13 mouse cellular contexts compared by ENCODE assay signal in genomic region chr14:122482081-122483023, GRCm38 (mm10). TPM values are rescaled to one million over a fixed set of nuclear protein-coding genes. Genes with fewer than 3 reads are reported as not detected.
DNase-seq lines count a peak whose midpoint lies in the region; ATAC-seq and TF ChIP-seq lines count a peak whose summit lies in the region.
"Had no signal": no experiment of that assay in that cellular context is flagged by ENCODE, and none has a peak within 500 bp of the region (broad histone marks: within the 10 kb centered on the region; RNA-seq: fewer than 3 reads in every experiment).

No protein-coding gene starts in this region.

- no peak overlapping the region for H3K9ac ChIP-seq in intestine, embryonic 14.5 days (ENCODE audit: low read length)
- no peak overlapping the region for H3K9ac ChIP-seq in intestine, embryonic 16.5 days (ENCODE audit: low read depth, low read length)
- H3K9ac ChIP-seq in embryonic facial prominence, embryonic 11.5 days (replicated peaks; ENCODE audit: low read length) = no peak overlapping the region
- peak overlapping the region; percentile 89 for H3K9ac ChIP-seq in hindbrain, postnatal 0 days (replicated peaks; ENCODE audit: low read length)
- H3K9ac ChIP-seq in neural tube, embryonic 14.5 days (replicated peaks; ENCODE audit: low read depth, low read length) = peak overlapping the region; percentile 49; the same call in 1 of the 2 replicates

- H3K4me3 ChIP-seq in intestine, embryonic 14.5 days (ENCODE audit: low read depth, low read length) = no peak overlapping the region
- H3K4me3 ChIP-seq in intestine, embryonic 16.5 days (ENCODE audit: low read length) = no peak overlapping the region
- H3K4me3 ChIP-seq in embryonic facial prominence, embryonic 11.5 days (ENCODE audit: low read depth, low read length) = no peak overlapping the region
- peak overlapping the region; percentile 60 for H3K4me3 ChIP-seq in hindbrain, postnatal 0 days (ENCODE audit: low read length)
- H3K4me3 ChIP-seq in neural tube, embryonic 14.5 days (ENCODE audit: low read depth, low read length) = peak overlapping the region; percentile 1; the same call in 1 of the 2 replicates
- H3K4me3 ChIP-seq: megakaryocyte, embryonic 14.5 days had no signal

- DNase-seq in intestine, embryonic 14.5 days (ENCODE audit: low spot score) = peak; percentile 64
- peak; percentile 41 for DNase-seq in embryonic facial prominence, embryonic 11.5 days (ENCODE audit: low spot score)
- peak; percentile 54 for DNase-seq in hindbrain, postnatal 0 days (ENCODE audit: low spot score)
- DNase-seq in thymus, postnatal 4 days = no peak
- DNase-seq in lung, postnatal 36 days = no peak
- DNase-seq: adrenal gland, postnatal 25 days had no signal

- no peaks in the 10 kb centered on the region for H3K36me3 ChIP-seq in intestine, embryonic 14.5 days (ENCODE audit: control insufficient read depth, insufficient read depth, low read length)
- no peaks in the 10 kb centered on the region for H3K36me3 ChIP-seq in intestine, embryonic 16.5 days (ENCODE audit: control insufficient read depth, insufficient read depth, low read length)
- no peaks in the 10 kb centered on the region for H3K36me3 ChIP-seq in embryonic facial prominence, embryonic 11.5 days (replicated peaks; ENCODE audit: control insufficient read depth, insufficient read depth, low read depth, low read length)
- H3K36me3 ChIP-seq in hindbrain, postnatal 0 days (ENCODE audit: insufficient read depth, low read length) = no peaks in the 10 kb centered on the region
- H3K36me3 ChIP-seq in neural tube, embryonic 14.5 days (ENCODE audit: control insufficient read depth, insufficient read depth, low read length) = no peaks in the 10 kb centered on the region

- WGBS in intestine, embryonic 14.5 days = under 1% methylated on average over 38 of the region's 38 CpGs
- 2% methylated on average over 38 of the region's 38 CpGs for WGBS in intestine, embryonic 16.5 days
- under 1% methylated on average over 38 of the region's 38 CpGs for WGBS in embryonic facial prominence, embryonic 11.5 days
- WGBS in hindbrain, postnatal 0 days = 9% methylated on average over 38 of the region's 38 CpGs
- 3% methylated on average over 37 of the region's 38 CpGs for WGBS in neural tube, embryonic 14.5 days

- H3K4me2 ChIP-seq in intestine, embryonic 14.5 days (ENCODE audit: low read length) = no peak overlapping the region
- H3K4me2 ChIP-seq in intestine, embryonic 16.5 days (ENCODE audit: low read depth, low read length) = no peak overlapping the region
- H3K4me2 ChIP-seq in embryonic facial prominence, embryonic 11.5 days (ENCODE audit: low read depth, low read length) = peak overlapping the region; percentile 2; the same call in 1 of the 2 replicates
- H3K4me2 ChIP-seq in hindbrain, postnatal 0 days (ENCODE audit: low read depth, low read length) = peak overlapping the region; percentile 68
- peak overlapping the region; percentile 39 for H3K4me2 ChIP-seq in neural tube, embryonic 14.5 days (ENCODE audit: low read depth, low read length)

- H3K9me3 ChIP-seq in intestine, embryonic 14.5 days (ENCODE audit: control insufficient read depth, low read length) = no peaks in the 10 kb centered on the region
- H3K9me3 ChIP-seq in intestine, embryonic 16.5 days (ENCODE audit: control insufficient read depth, low read length) = no peaks in the 10 kb centered on the region
- no peaks in the 10 kb centered on the region for H3K9me3 ChIP-seq in embryonic facial prominence, embryonic 11.5 days (replicated peaks; ENCODE audit: control insufficient read depth, low read length)
- no peaks in the 10 kb centered on the region for H3K9me3 ChIP-seq in hindbrain, postnatal 0 days (ENCODE audit: low read length)
- H3K9me3 ChIP-seq in neural tube, embryonic 14.5 days (ENCODE audit: control insufficient read depth, low read length) = no peaks in the 10 kb centered on the region

- no peak for TF ChIP-seq CTCF in hindbrain, postnatal 0 days (IDR thresholded peaks at IDR 0.05; ENCODE audit: low read depth)

- no peak for ATAC-seq in intestine, embryonic 14.5 days (replicated peaks; ENCODE audit: low FRiP score, low TSS enrichment, low read depth)
- ATAC-seq in intestine, embryonic 16.5 days = no peak
- ATAC-seq in embryonic facial prominence, embryonic 11.5 days (replicated peaks; ENCODE audit: insufficient number of reproducible peaks, low FRiP score, low TSS enrichment, low read depth) = peak; percentile 25
- ATAC-seq in hindbrain, postnatal 0 days = peak; percentile 43
- peak; percentile 16; the same call in 1 of the 2 replicates for ATAC-seq in neural tube, embryonic 14.5 days (ENCODE audit: low read depth)
- no peak for ATAC-seq in megakaryocyte progenitor cell, adult 5-6 weeks (replicated peaks; ENCODE audit: poor library complexity)
- ATAC-seq: inflammation-experienced regulatory T-cells, adult 6 months had no signal

- peaks cover 100% of the 10 kb centered on the region for H3K27me3 ChIP-seq in intestine, embryonic 14.5 days (replicated peaks; ENCODE audit: control insufficient read depth, insufficient read depth, low read length)
- H3K27me3 ChIP-seq in intestine, embryonic 16.5 days (replicated peaks; ENCODE audit: control insufficient read depth, insufficient read depth, low read length) = peaks cover 75% of the 10 kb centered on the region
- H3K27me3 ChIP-seq in embryonic facial prominence, embryonic 11.5 days (ENCODE audit: control insufficient read depth, insufficient read depth, low read length) = peaks cover 54% of the 10 kb centered on the region
- 0 out of 2 replicates have a peak, but pooled peaks cover 2% of the 10 kb centered on the region for H3K27me3 ChIP-seq in hindbrain, postnatal 0 days (ENCODE audit: insufficient read depth, low read length)
- peaks cover 51% of the 10 kb centered on the region for H3K27me3 ChIP-seq in neural tube, embryonic 14.5 days (ENCODE audit: control insufficient read depth, insufficient read depth, low read length)

- H3K4me1 ChIP-seq in intestine, embryonic 14.5 days (replicated peaks; ENCODE audit: control insufficient read depth, insufficient read depth, low read length) = no peaks in the 10 kb centered on the region
- no peaks in the 10 kb centered on the region for H3K4me1 ChIP-seq in intestine, embryonic 16.5 days (ENCODE audit: control insufficient read depth, insufficient read depth, low read length)
- H3K4me1 ChIP-seq in embryonic facial prominence, embryonic 11.5 days (ENCODE audit: control insufficient read depth, insufficient read depth, low read length) = peaks cover 3% of the 10 kb centered on the region; the same call in 1 of the 2 replicates
- no peaks in the 10 kb centered on the region for H3K4me1 ChIP-seq in hindbrain, postnatal 0 days (ENCODE audit: insufficient read depth, low read length)
- no peaks in the 10 kb centered on the region for H3K4me1 ChIP-seq in neural tube, embryonic 14.5 days (ENCODE audit: control insufficient read depth, insufficient read depth, low read length)

- no peak overlapping the region for H3K27ac ChIP-seq in intestine, embryonic 14.5 days (ENCODE audit: low read depth)
- no peak overlapping the region for H3K27ac ChIP-seq in intestine, embryonic 16.5 days (ENCODE audit: low read length)
- no peak overlapping the region for H3K27ac ChIP-seq in embryonic facial prominence, embryonic 11.5 days (replicated peaks; ENCODE audit: low read depth, low read length)
- peak overlapping the region; percentile 89 for H3K27ac ChIP-seq in hindbrain, postnatal 0 days
- peak overlapping the region; percentile 56; the same call in 1 of the 2 replicates for H3K27ac ChIP-seq in neural tube, embryonic 14.5 days (ENCODE audit: low read depth, low read length)

RNA-seq across cellular contexts. Expression of gene Zic2, which starts 7.1 kb away (rescaled TPM):
- not detected in 2 replicates for polyA plus RNA-seq in intestine, embryonic 14.5 days (2014; fragmentation: Nextera tagmentation; extraction: Ambion mirVana)
- polyA plus RNA-seq in intestine, embryonic 16.5 days (2015; fragmentation: Nextera tagmentation; extraction: Ambion mirVana) = not detected in 2 replicates
- 2.1 and 2.3 TPM in 2 replicates for polyA plus RNA-seq in embryonic facial prominence, embryonic 11.5 days (2014; fragmentation: Nextera tagmentation; extraction: Ambion mirVana)
- total RNA-seq in hindbrain, postnatal 0 days (2014; rRNA removed) = 234 TPM in 2 replicates
- polyA plus RNA-seq in hindbrain, postnatal 0 days (2015; fragmentation: Nextera tagmentation; extraction: Ambion mirVana) = 35.9 and 40.2 TPM in 2 replicates
- 6.5 and 9.4 TPM in 2 replicates for polyA plus RNA-seq in neural tube, embryonic 14.5 days (2014; fragmentation: Nextera tagmentation; extraction: Ambion mirVana)
- not detected in 2 replicates for total RNA-seq in megakaryocyte progenitor cell, adult 5-6 weeks (2015)
- total RNA-seq in megakaryocyte progenitor cell, adult 5-6 weeks (2017) = not detected in 2 replicates
- total RNA-seq: adrenal gland, postnatal 25 days had no signal
- polyA plus RNA-seq: inflammation-experienced regulatory T-cells, adult 6 months; small intestine, adult 2 months had no signal

RNA-seq across cellular contexts. Expression of gene Gm10837, which starts 8.0 kb away (rescaled TPM):
- polyA plus RNA-seq in intestine, embryonic 14.5 days (2014; fragmentation: Nextera tagmentation; extraction: Ambion mirVana) = not detected in 2 replicates
- polyA plus RNA-seq in intestine, embryonic 16.5 days (2015; fragmentation: Nextera tagmentation; extraction: Ambion mirVana) = not detected in 2 replicates
- not detected in 2 replicates for polyA plus RNA-seq in embryonic facial prominence, embryonic 11.5 days (2014; fragmentation: Nextera tagmentation; extraction: Ambion mirVana)
- total RNA-seq in hindbrain, postnatal 0 days (2014; rRNA removed) = 0.93 and 4.7 TPM in 2 replicates
- 1.2 and 1.4 TPM in 2 replicates for polyA plus RNA-seq in hindbrain, postnatal 0 days (2015; fragmentation: Nextera tagmentation; extraction: Ambion mirVana)
- polyA plus RNA-seq in neural tube, embryonic 14.5 days (2014; fragmentation: Nextera tagmentation; extraction: Ambion mirVana) = 0.35 and 0.45 TPM in 2 replicates
- total RNA-seq in megakaryocyte progenitor cell, adult 5-6 weeks (2015) = not detected in 2 replicates
- total RNA-seq in megakaryocyte progenitor cell, adult 5-6 weeks (2017) = not detected in 2 replicates
- total RNA-seq: adrenal gland, postnatal 25 days; left cerebral cortex, postnatal 10 days had no signal
- polyA plus RNA-seq: small intestine, adult 2 months had no signal

RNA-seq across cellular contexts. Expression of gene Zic5, which starts 16.9 kb away (rescaled TPM):
- polyA plus RNA-seq in intestine, embryonic 14.5 days (2014; fragmentation: Nextera tagmentation; extraction: Ambion mirVana) = not detected in 2 replicates
- polyA plus RNA-seq in intestine, embryonic 16.5 days (2015; fragmentation: Nextera tagmentation; extraction: Ambion mirVana) = not detected in 2 replicates
- 4.1 and 5.0 TPM in 2 replicates for polyA plus RNA-seq in embryonic facial prominence, embryonic 11.5 days (2014; fragmentation: Nextera tagmentation; extraction: Ambion mirVana)
- total RNA-seq in hindbrain, postnatal 0 days (2014; rRNA removed) = 46.2 and 51.3 TPM in 2 replicates
- polyA plus RNA-seq in hindbrain, postnatal 0 days (2015; fragmentation: Nextera tagmentation; extraction: Ambion mirVana) = 31.0 and 31.1 TPM in 2 replicates
- 7.8 and 7.9 TPM in 2 replicates for polyA plus RNA-seq in neural tube, embryonic 14.5 days (2014; fragmentation: Nextera tagmentation; extraction: Ambion mirVana)
- total RNA-seq in megakaryocyte progenitor cell, adult 5-6 weeks (2015) = not detected in 2 replicates
- not detected in 2 replicates for total RNA-seq in megakaryocyte progenitor cell, adult 5-6 weeks (2017)
- total RNA-seq: adrenal gland, postnatal 25 days had no signal
- polyA plus RNA-seq: small intestine, adult 2 months had no signal

RNA-seq across cellular contexts. Expression of gene Gm5089, which starts 31.4 kb away (rescaled TPM):
- not detected in 2 replicates for polyA plus RNA-seq in intestine, embryonic 14.5 days (2014; fragmentation: Nextera tagmentation; extraction: Ambion mirVana)
- polyA plus RNA-seq in intestine, embryonic 16.5 days (2015; fragmentation: Nextera tagmentation; extraction: Ambion mirVana) = not detected in 2 replicates
- polyA plus RNA-seq in embryonic facial prominence, embryonic 11.5 days (2014; fragmentation: Nextera tagmentation; extraction: Ambion mirVana) = not detected in 2 replicates
- total RNA-seq in hindbrain, postnatal 0 days (2014; rRNA removed) = 1.2 and 3.0 TPM in 2 replicates
- polyA plus RNA-seq in hindbrain, postnatal 0 days (2015; fragmentation: Nextera tagmentation; extraction: Ambion mirVana) = 0.56 and 0.82 TPM in 2 replicates
- 0.27 and 0.81 TPM in 2 replicates for polyA plus RNA-seq in neural tube, embryonic 14.5 days (2014; fragmentation: Nextera tagmentation; extraction: Ambion mirVana)
- total RNA-seq in megakaryocyte progenitor cell, adult 5-6 weeks (2015) = not detected in 2 replicates
- total RNA-seq in megakaryocyte progenitor cell, adult 5-6 weeks (2017) = not detected in 2 replicates
- total RNA-seq: adrenal gland, postnatal 25 days had no signal
- polyA plus RNA-seq: inflammation-experienced regulatory T-cells, adult 6 months; small intestine, adult 2 months had no signal

RNA-seq across cellular contexts. Expression of gene Pcca, which starts 51.8 kb away (rescaled TPM):
- polyA plus RNA-seq in intestine, embryonic 14.5 days (2014; fragmentation: Nextera tagmentation; extraction: Ambion mirVana) = 21.5 and 24.6 TPM in 2 replicates
- polyA plus RNA-seq in intestine, embryonic 16.5 days (2015; fragmentation: Nextera tagmentation; extraction: Ambion mirVana) = 17.3 and 18.3 TPM in 2 replicates
- 35.3 and 37.4 TPM in 2 replicates for polyA plus RNA-seq in embryonic facial prominence, embryonic 11.5 days (2014; fragmentation: Nextera tagmentation; extraction: Ambion mirVana)
- total RNA-seq in hindbrain, postnatal 0 days (2014; rRNA removed) = 6.7 and 13.4 TPM in 2 replicates
- 39.1 and 42.8 TPM in 2 replicates for polyA plus RNA-seq in hindbrain, postnatal 0 days (2015; fragmentation: Nextera tagmentation; extraction: Ambion mirVana)
- 27.7 and 29.4 TPM in 2 replicates for polyA plus RNA-seq in neural tube, embryonic 14.5 days (2014; fragmentation: Nextera tagmentation; extraction: Ambion mirVana)
- 57.9 and 81.2 TPM in 2 replicates for total RNA-seq in megakaryocyte progenitor cell, adult 5-6 weeks (2015)
- total RNA-seq in megakaryocyte progenitor cell, adult 5-6 weeks (2017) = 38.7 and 72.6 TPM in 2 replicates

Comparison
In these comparisons a context has a peak if more than half of its experiments do, and no peak if none do; other contexts are left out.
1. ATAC-seq: peak in embryonic facial prominence, embryonic 11.5 days (single experiment), hindbrain, postnatal 0 days (single experiment) and neural tube, embryonic 14.5 days (single experiment); none in intestine, embryonic 14.5 days (single experiment), intestine, embryonic 16.5 days (single experiment) and megakaryocyte progenitor cell, adult 5-6 weeks (single experiment).
2. DNase-seq: peak in intestine, embryonic 14.5 days (single experiment), embryonic facial prominence, embryonic 11.5 days (single experiment) and hindbrain, postnatal 0 days (single experiment); none in thymus, postnatal 4 days (single experiment) and lung, postnatal 36 days (single experiment).
3. H3K27ac ChIP-seq: peak in hindbrain, postnatal 0 days (single experiment) and neural tube, embryonic 14.5 days (single experiment); none in intestine, embryonic 14.5 days (single experiment), intestine, embryonic 16.5 days (single experiment) and embryonic facial prominence, embryonic 11.5 days (single experiment).
4. H3K4me2 ChIP-seq: peak in embryonic facial prominence, embryonic 11.5 days (single experiment), hindbrain, postnatal 0 days (single experiment) and neural tube, embryonic 14.5 days (single experiment); none in intestine, embryonic 14.5 days (single experiment) and intestine, embryonic 16.5 days (single experiment).
5. H3K4me3 ChIP-seq: peak in hindbrain, postnatal 0 days (single experiment) and neural tube, embryonic 14.5 days (single experiment); none in intestine, embryonic 14.5 days (single experiment), intestine, embryonic 16.5 days (single experiment) and embryonic facial prominence, embryonic 11.5 days (single experiment).
6. H3K9ac ChIP-seq: peak in hindbrain, postnatal 0 days (single experiment) and neural tube, embryonic 14.5 days (single experiment); none in intestine, embryonic 14.5 days (single experiment), intestine, embryonic 16.5 days (single experiment) and embryonic facial prominence, embryonic 11.5 days (single experiment).